Mouse (Mus musculus): ENCODE measurements around the gene Clec2i. TPM values are rescaled to one million over a fixed set of nuclear protein-coding genes. Genes with fewer than 3 reads are reported as not detected.
"Not testable (repeated sequence)": the region's sequence is repeated elsewhere in the genome, so short reads cannot be mapped to it uniquely, and the experiment has no call there.

The Clec2i gene
- not detected in 2 replicates for polyA plus RNA-seq (2016; fragmentation: Nextera tagmentation; extraction: Ambion mirVana)

DNA sequence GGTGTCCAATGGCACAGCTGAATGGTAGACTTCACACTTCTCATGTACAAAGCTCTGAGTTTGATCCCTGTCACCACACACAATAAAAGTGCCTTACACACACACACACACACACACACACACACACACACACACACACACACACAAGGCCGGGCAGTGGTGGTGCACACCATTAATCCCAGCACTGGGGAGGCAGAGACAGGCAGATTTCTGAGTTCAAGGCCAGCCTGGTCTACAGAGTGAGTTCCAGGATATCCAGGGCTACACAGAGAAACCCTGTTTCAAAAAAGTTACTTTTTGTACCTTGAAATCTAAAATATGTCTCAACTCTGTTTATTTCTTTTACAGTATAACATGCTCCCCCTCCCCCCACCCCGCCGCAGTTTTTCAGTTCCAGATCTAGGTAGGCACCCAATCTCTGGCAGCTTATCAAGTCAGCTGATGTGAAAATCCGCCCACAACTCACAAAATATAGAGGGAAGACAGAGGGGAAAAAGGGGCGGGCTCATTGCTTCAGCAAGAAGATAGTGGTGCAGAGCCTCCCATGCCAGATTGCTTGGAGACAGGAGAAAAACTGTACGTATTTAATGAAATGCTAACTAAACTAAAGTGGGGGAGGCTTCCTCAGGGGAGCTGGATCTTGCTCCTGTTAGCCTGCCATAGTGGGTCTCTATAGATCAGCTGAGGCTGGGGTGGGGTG is at the start of gene Clec2i:
Gene Clec2i (plus strand): TSS at position 498 of the 700 bp plus-strand sequence.
- not testable (repeated sequence) for H3K4me2 ChIP-seq (replicated peaks); H3K36me3 ChIP-seq; H3K4me3 ChIP-seq; H3K27me3 ChIP-seq; H3K4me1 ChIP-seq; ATAC-seq (ENCODE audit: low FRiP score, low read depth); H3K27ac ChIP-seq (replicated peaks); H3K9me3 ChIP-seq; H3K9ac ChIP-seq (replicated peaks)
- WGBS, result 82% methylated on average over 6 of the region's 6 CpGs

DNA sequence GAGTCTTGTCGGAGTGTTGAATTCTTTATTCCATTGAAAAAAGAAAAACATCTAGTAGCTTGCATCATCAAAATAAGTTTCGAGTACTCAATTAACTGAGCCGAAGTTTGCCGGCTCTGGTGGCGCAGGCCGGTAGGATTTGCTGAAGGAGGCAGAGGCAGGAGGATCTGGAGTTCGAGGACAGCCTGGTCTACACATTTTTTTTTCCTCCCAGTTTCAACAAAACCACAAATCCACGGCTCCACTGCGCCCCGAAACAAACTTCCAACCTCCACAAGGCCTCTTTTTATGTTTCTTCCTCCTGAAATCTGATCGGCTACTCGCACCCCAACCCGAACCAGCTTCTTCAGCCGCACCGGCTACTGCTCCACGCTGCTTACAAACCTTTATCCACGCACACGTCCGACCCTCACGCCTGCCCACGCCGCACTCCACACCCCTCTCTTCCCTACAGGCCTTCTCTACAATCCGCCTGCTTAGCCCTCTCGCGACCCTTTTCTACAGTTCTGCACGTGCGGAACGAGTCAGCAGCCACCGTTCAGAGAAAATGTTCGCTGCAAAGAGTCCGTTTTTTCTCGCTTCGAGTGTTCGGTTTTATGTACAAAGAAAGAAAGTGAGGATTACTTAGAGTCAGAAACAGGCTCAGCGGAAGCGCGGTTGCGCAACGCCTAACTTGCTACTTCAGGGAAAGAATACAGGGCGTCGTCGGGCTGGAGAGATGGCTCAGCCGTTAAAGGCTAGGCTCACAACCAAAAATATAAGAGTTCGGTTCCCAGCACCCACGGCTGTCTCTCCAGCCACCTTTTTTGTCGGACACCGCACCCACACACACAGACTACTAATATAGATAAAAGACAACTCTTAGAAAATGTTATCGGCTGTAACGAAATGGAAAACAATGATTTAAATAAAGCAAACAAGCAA is 48.8 kb upstream of the Clec2i start:
- H3K27me3 ChIP-seq, result 0 out of 2 replicates have a peak, but pooled peaks cover 4% of the 10 kb centered on the region
- H3K4me3 ChIP-seq, result peak overlapping the region; percentile 83
- H3K9me3 ChIP-seq, result no peaks in the 10 kb centered on the region
- peaks cover 10% of the 10 kb centered on the region for H3K4me1 ChIP-seq
- H3K27ac ChIP-seq (replicated peaks), result peak overlapping the region; percentile 87
- no peaks in the 10 kb centered on the region for H3K36me3 ChIP-seq
- H3K9ac ChIP-seq (replicated peaks), result peak overlapping the region; percentile 72
- peak overlapping the region; percentile 59 for H3K4me2 ChIP-seq (replicated peaks)
- WGBS, result under 1% methylated on average over 49 of the region's 49 CpGs
- peak; percentile 50 for ATAC-seq (ENCODE audit: low FRiP score, low read depth)

GRCm38 (mm10) chr6:128839266-128839771 is 48.1 kb upstream of the Clec2i start:
- H3K36me3 ChIP-seq, result no peaks in the 10 kb centered on the region
- WGBS, result 0% methylated on average over 17 of the region's 17 CpGs
- peak overlapping the region; percentile 46; the same call in 1 of the 2 replicates for H3K9ac ChIP-seq (replicated peaks)
- H3K9me3 ChIP-seq, result no peaks in the 10 kb centered on the region
- H3K27ac ChIP-seq (replicated peaks), result peak overlapping the region; percentile 87
- H3K27me3 ChIP-seq, result 0 out of 2 replicates have a peak, but pooled peaks cover 4% of the 10 kb centered on the region
- ATAC-seq (ENCODE audit: low FRiP score, low read depth), result peak; percentile 7
- H3K4me3 ChIP-seq, result peak overlapping the region; percentile 83
- peak overlapping the region; percentile 59 for H3K4me2 ChIP-seq (replicated peaks)
- H3K4me1 ChIP-seq, result peaks cover 13% of the 10 kb centered on the region

DNA sequence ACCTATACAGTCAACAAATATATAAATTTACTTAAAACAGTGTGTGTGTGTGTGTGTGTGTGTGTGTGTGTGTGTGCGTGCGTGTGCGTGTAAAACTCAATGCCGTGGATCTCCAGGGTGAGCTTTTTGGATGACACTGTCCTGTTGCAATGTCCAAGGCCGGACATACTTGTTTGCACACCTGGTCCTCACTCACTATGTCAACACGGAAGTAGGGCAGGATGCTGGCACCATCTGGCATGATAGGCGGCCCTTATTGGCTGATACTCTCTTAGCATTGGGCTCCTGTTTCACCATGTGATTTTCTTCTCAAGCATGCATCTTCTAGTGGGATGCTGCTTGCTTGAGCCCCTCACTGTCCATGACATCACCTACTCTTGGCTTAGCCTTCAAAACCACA is 47.5 kb upstream of the Clec2i start:
- WGBS, result 71% methylated on average over 7 of the region's 7 CpGs
- no peaks in the 10 kb centered on the region for H3K36me3 ChIP-seq
- no peak overlapping the region for H3K27ac ChIP-seq (replicated peaks)
- no peaks in the 10 kb centered on the region for H3K9me3 ChIP-seq
- H3K4me3 ChIP-seq, result peak overlapping the region; percentile 83
- peaks cover 14% of the 10 kb centered on the region for H3K4me1 ChIP-seq
- peak overlapping the region; percentile 59 for H3K4me2 ChIP-seq (replicated peaks)
- 0 out of 2 replicates have a peak, but pooled peaks cover 4% of the 10 kb centered on the region for H3K27me3 ChIP-seq
- no peak for ATAC-seq (ENCODE audit: low FRiP score, low read depth)
- no peak overlapping the region for H3K9ac ChIP-seq (replicated peaks)

DNA sequence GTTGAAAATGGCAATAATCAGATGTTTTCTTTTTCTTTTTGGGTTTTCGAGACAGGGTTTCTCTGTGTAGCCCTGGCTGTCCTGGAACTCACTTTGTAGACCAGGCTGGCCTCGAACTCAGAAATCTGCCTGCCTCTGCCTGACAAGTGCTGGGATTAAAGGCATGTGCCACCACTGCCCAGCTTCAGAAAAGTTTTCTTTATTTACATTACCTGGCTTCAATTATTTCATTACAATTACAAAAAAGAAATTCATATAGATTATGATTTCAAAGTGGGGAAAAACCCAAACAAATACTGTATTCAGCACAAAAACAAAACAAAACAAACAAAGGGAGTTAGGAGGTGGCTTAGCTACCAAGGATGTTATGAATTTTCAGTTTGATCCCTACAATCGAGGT is 46.7 kb upstream of the Clec2i start:
- ATAC-seq (ENCODE audit: low FRiP score, low read depth); H3K4me3 ChIP-seq; H3K27me3 ChIP-seq; H3K27ac ChIP-seq (replicated peaks); H3K36me3 ChIP-seq; H3K9me3 ChIP-seq; H3K4me2 ChIP-seq (replicated peaks); H3K9ac ChIP-seq (replicated peaks): not testable (repeated sequence)
- 91% methylated on average over 3 of the region's 3 CpGs for WGBS
- peaks cover 14% of the 10 kb centered on the region for H3K4me1 ChIP-seq

GRCm38 (mm10) chr6:128841327-128842089 is 45.9 kb upstream of the Clec2i start:
- peak overlapping the region; percentile 81 for H3K4me3 ChIP-seq
- no peak overlapping the region for H3K27ac ChIP-seq (replicated peaks)
- 43% methylated on average over 4 of the region's 4 CpGs for WGBS
- no peaks in the 10 kb centered on the region for H3K9me3 ChIP-seq
- no peaks in the 10 kb centered on the region for H3K36me3 ChIP-seq
- H3K27me3 ChIP-seq, result 0 out of 2 replicates have a peak, but pooled peaks cover 4% of the 10 kb centered on the region
- no peak overlapping the region for H3K9ac ChIP-seq (replicated peaks)
- peaks cover 14% of the 10 kb centered on the region for H3K4me1 ChIP-seq
- peak overlapping the region; percentile 68 for H3K4me2 ChIP-seq (replicated peaks)
- no peak for ATAC-seq (ENCODE audit: low FRiP score, low read depth)

DNA sequence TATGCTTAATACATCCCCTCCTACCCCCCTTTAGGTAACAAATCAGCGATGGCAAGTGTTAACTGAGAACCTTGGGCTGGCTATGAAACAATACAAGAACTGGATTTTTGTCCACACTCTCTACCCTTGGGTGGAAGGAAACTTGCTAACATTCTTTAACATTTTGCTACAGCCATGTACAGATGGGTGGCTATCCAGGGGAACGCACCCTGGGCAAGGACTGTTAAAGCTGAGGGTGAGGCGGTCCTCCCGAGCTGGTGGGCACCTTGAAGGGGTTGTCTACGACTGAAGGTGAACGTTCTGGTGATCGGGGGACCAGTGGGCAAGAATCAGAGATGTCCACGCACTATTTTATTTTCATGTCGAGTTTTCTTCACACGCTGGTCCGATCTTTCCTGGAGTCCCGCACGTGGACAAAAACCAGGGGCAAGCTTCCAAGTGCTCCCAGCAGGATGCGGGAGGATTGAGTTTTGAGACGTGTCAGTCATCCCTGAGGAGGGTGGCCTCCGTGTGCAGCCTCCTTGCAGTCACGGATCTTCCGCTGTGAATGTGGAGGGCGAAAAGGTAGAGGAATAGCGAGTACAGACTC is 44.9 kb upstream of the Clec2i start:
- Histone ChIP-seq H3K4me3 (peak overlapping the region; percentile 81), H3K27ac (replicated peaks) (peak overlapping the region; percentile 79), H3K36me3 (no peaks in the 10 kb centered on the region), H3K9me3 (no peaks in the 10 kb centered on the region), H3K4me2 (replicated peaks) (peak overlapping the region; percentile 68), H3K27me3 (0 out of 2 replicates have a peak, but pooled peaks cover 4% of the 10 kb centered on the region), H3K4me1 (peaks cover 14% of the 10 kb centered on the region), H3K9ac (replicated peaks) (peak overlapping the region; percentile 73)
- ATAC-seq (ENCODE audit: low FRiP score, low read depth), result no peak
- WGBS, result under 1% methylated on average over 20 of the region's 20 CpGs

DNA sequence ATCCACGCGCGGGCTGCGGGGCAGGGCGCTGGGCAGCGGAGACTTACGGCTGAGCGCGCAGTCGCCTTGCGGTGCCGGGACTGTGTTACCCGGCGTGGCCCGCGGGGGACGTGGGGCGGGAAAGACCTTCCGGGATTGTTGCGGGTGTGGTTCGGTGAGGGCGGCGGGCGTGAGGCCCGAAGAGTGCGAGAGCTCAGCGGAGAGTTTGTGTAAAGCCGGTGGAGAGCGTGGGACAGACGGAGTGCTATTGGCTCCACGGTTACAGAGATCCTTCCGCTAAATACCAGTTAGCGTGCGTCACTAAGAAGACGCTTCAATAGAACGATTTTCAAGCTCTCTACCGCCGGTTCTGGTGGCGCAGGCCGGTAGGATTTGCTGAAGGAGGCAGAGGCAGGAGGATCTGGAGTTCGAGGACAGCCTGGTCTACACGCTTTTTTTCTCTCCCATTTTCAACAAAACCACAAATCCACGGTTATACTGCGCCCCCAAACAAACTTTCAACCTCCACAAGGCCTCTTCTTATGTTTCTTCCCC is 44.4 kb upstream of the Clec2i start:
- peaks cover 14% of the 10 kb centered on the region for H3K4me1 ChIP-seq
- no peaks in the 10 kb centered on the region for H3K36me3 ChIP-seq
- H3K27me3 ChIP-seq, result 0 out of 2 replicates have a peak, but pooled peaks cover 4% of the 10 kb centered on the region
- peak; percentile 69 for ATAC-seq (ENCODE audit: low FRiP score, low read depth)
- WGBS, result under 1% methylated on average over 44 of the region's 44 CpGs
- peak overlapping the region; percentile 68 for H3K4me2 ChIP-seq (replicated peaks)
- peak overlapping the region; percentile 81 for H3K4me3 ChIP-seq
- H3K9me3 ChIP-seq, result no peaks in the 10 kb centered on the region
- H3K27ac ChIP-seq (replicated peaks), result peak overlapping the region; percentile 84
- H3K9ac ChIP-seq (replicated peaks), result peak overlapping the region; percentile 73

GRCm38 (mm10) chr6:128843479-128843992 is 43.9 kb upstream of the Clec2i start:
- Histone ChIP-seq H3K9me3 (no peaks in the 10 kb centered on the region), H3K4me3 (peak overlapping the region; percentile 81), H3K27ac (replicated peaks) (peak overlapping the region; percentile 84), H3K4me2 (replicated peaks) (peak overlapping the region; percentile 68), H3K36me3 (no peaks in the 10 kb centered on the region), H3K27me3 (0 out of 2 replicates have a peak, but pooled peaks cover 4% of the 10 kb centered on the region), H3K9ac (replicated peaks) (peak overlapping the region; percentile 73), H3K4me1 (peaks cover 14% of the 10 kb centered on the region)
- ATAC-seq (ENCODE audit: low FRiP score, low read depth), result peak; percentile 45
- under 1% methylated on average over 22 of the region's 22 CpGs for WGBS

DNA sequence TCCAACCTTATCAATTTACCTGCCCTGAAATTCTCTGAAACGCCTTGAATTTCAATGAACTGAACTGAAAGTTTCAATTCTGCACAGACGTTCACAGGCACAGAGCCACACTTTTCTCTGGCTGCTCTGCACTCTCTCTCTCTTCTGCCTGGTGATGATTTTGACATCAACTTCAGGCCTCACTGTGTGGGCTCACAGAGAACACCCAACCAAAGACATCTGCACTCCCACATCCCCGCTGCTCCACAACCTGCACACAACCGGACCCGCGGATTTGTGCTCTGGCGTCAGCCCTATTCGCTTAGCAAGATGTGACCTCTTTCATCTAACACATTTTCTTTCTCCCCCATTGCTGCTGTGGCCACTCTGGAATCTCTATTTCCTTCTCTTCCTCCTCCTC is 43.3 kb upstream of the Clec2i start:
- 0 out of 2 replicates have a peak, but pooled peaks cover 4% of the 10 kb centered on the region for H3K27me3 ChIP-seq

More for the DNA sequence above, 43.3 kb upstream of the Clec2i start:
- WGBS, result 32% methylated on average over 8 of the region's 8 CpGs
- Histone ChIP-seq H3K9me3 (no peaks in the 10 kb centered on the region), H3K27ac (replicated peaks) (no peak overlapping the region), H3K4me1 (peaks cover 14% of the 10 kb centered on the region), H3K4me2 (replicated peaks) (peak overlapping the region; percentile 68), H3K9ac (replicated peaks) (peak overlapping the region; percentile 73; the same call in 1 of the 2 replicates), H3K4me3 (peak overlapping the region; percentile 81), H3K36me3 (no peaks in the 10 kb centered on the region)
- no peak for ATAC-seq (ENCODE audit: low FRiP score, low read depth)
